ENCODE assay signal across 13 mouse cellular contexts in the genomic region with DNA sequence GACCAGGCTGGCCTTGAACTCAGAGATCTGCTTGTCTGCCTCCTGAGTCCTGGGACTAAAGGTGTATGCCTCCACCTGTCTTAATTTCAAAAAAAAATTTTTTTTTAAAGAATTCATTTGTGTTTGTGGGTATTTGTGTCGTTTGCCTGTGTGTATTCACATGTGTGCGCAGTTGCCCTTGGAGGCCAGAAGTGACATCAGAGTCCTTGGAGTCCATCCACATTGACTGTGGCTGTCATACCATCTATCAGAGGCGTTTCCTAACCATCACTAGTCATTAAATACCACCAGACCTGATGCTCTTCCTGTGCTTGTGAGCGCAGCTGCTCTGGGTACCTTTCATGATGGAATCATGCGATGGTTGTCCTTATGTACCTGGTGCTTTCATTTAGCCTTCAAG.
"Had no signal": no experiment of that assay in that cellular context is flagged by ENCODE, and none has a peak within 500 bp of the region (broad histone marks: within the 10 kb centered on the region; RNA-seq: fewer than 3 reads in every experiment).

No protein-coding gene starts in this region.

- DNase-seq: gastrocnemius, adult 2 months; gastrocnemius, postnatal 10 days; gastrocnemius, postnatal 25 days; heart, adult 18-20 months; heart, postnatal 10 days; heart, postnatal 4 days; kidney, adult 18-20 months; kidney, adult 8-10 months; kidney, postnatal 10 days; kidney, postnatal 25 days; kidney, postnatal 4 days; liver; liver, embryonic 13.5 days had no signal
